ENCODE assay signal across 19 mouse cellular contexts in the genomic region with DNA sequence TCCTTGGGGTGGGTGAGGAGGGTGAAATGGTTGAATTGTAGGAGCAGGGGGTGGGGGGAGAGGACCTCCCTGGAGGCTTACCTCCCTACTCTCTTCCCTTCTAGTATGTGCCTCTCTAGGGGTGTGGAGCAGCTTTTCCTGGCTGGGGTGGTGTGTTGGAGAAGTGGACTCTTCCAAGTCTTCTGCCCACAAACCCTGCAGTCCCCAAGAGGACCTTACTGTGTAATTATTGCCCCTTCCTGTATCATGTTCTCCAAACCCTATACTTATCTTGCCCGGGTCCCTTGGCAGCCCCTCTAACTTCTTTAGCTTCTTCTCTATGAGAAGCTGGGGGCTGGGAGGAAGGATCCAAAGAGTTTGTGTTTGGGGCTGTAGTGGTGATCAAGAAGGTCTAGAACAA. TPM values are rescaled to one million over a fixed set of nuclear protein-coding genes. Genes with fewer than 3 reads are reported as not detected.
DNase-seq lines count a peak whose midpoint lies in the region; ATAC-seq and TF ChIP-seq lines count a peak whose summit lies in the region.
"Had no signal": no experiment of that assay in that cellular context is flagged by ENCODE, and none has a peak within 500 bp of the region (broad histone marks: within the 10 kb centered on the region; RNA-seq: fewer than 3 reads in every experiment).

No protein-coding gene starts in this region.

- DNase-seq in forebrain, postnatal 0 days, result no peak
- no peak for DNase-seq in forebrain, embryonic 14.5 days (ENCODE audit: low spot score)
- no peak for DNase-seq in midbrain, embryonic 11.5 days (ENCODE audit: low spot score, missing footprints)
- no peak for DNase-seq in liver
- DNase-seq in heart, adult 8-10 months (ENCODE audit: low spot score), result no peak
- DNase-seq: adrenal gland, postnatal 25 days; cerebellum, adult 11 months; kidney, adult 2 months; lung, postnatal 4 days; right cerebral cortex, adult 18-20 months; thymus, postnatal 36 days had no signal

- H3K4me2 ChIP-seq in forebrain, postnatal 0 days (ENCODE audit: low read depth), result peak overlapping the region; percentile 33; the same call in 1 of the 2 replicates
- no peak overlapping the region for H3K4me2 ChIP-seq in forebrain, embryonic 14.5 days (ENCODE audit: low read length)
- peak overlapping the region; percentile 35; the same call in 1 of the 2 replicates for H3K4me2 ChIP-seq in midbrain, embryonic 16.5 days (ENCODE audit: low read length)
- H3K4me2 ChIP-seq in midbrain, embryonic 11.5 days, result no peak overlapping the region
- H3K4me2 ChIP-seq in hindbrain, embryonic 16.5 days (ENCODE audit: low read length), result peak overlapping the region; percentile 44

- H3K36me3 ChIP-seq in forebrain, postnatal 0 days (ENCODE audit: insufficient read depth), result no peaks in the 10 kb centered on the region
- no peaks in the 10 kb centered on the region for H3K36me3 ChIP-seq in forebrain, embryonic 14.5 days (ENCODE audit: control insufficient read depth, insufficient read depth, low read length)
- no peaks in the 10 kb centered on the region for H3K36me3 ChIP-seq in midbrain, embryonic 16.5 days (ENCODE audit: control insufficient read depth, insufficient read depth, low read length)
- no peaks in the 10 kb centered on the region for H3K36me3 ChIP-seq in midbrain, embryonic 11.5 days (ENCODE audit: control insufficient read depth, insufficient read depth, low read length)
- no peaks in the 10 kb centered on the region for H3K36me3 ChIP-seq in hindbrain, embryonic 16.5 days (ENCODE audit: control insufficient read depth, insufficient read depth, low read length)
- H3K36me3 ChIP-seq: heart, embryonic 10.5 days; limb, embryonic 13.5 days; lung, embryonic 15.5 days had no signal

- no peak for TF ChIP-seq CTCF in forebrain, postnatal 0 days (IDR thresholded peaks at IDR 0.05; ENCODE audit: low read depth)

- H3K27ac ChIP-seq in forebrain, postnatal 0 days (ENCODE audit: low read depth, low read length), result no peak overlapping the region
- no peak overlapping the region for H3K27ac ChIP-seq in forebrain, embryonic 14.5 days (ENCODE audit: low read depth, low read length)
- H3K27ac ChIP-seq in midbrain, embryonic 16.5 days (ENCODE audit: low read length), result no peak overlapping the region
- no peak overlapping the region for H3K27ac ChIP-seq in midbrain, embryonic 11.5 days (ENCODE audit: low read depth, low read length)
- H3K27ac ChIP-seq in hindbrain, embryonic 16.5 days (ENCODE audit: low read depth, low read length), result no peak overlapping the region; the same call in 1 of the 2 replicates
- H3K27ac ChIP-seq: limb, embryonic 13.5 days; liver, embryonic 14.5 days; stomach, postnatal 0 days had no signal

- WGBS in forebrain, postnatal 0 days, result 43% methylated on average over 1 of the region's 1 CpGs
- WGBS in forebrain, embryonic 14.5 days, result 36% methylated on average over 1 of the region's 1 CpGs
- 48% methylated on average over 1 of the region's 1 CpGs for WGBS in midbrain, embryonic 16.5 days
- WGBS in midbrain, embryonic 11.5 days, result 73% methylated on average over 1 of the region's 1 CpGs
- WGBS in hindbrain, embryonic 16.5 days, result 48% methylated on average over 1 of the region's 1 CpGs

- H3K4me3 ChIP-seq in forebrain, postnatal 0 days (ENCODE audit: low read depth, low read length), result no peak overlapping the region
- H3K4me3 ChIP-seq in forebrain, embryonic 14.5 days (ENCODE audit: low read depth, low read length), result no peak overlapping the region
- no peak overlapping the region for H3K4me3 ChIP-seq in midbrain, embryonic 16.5 days (ENCODE audit: low read depth, low read length)
- H3K4me3 ChIP-seq in midbrain, embryonic 11.5 days (ENCODE audit: low read depth, low read length), result no peak overlapping the region
- no peak overlapping the region for H3K4me3 ChIP-seq in hindbrain, embryonic 16.5 days (ENCODE audit: low read length)

- H3K4me1 ChIP-seq in forebrain, postnatal 0 days (ENCODE audit: insufficient read depth), result peaks cover 7% of the 10 kb centered on the region
- H3K4me1 ChIP-seq in forebrain, embryonic 14.5 days (ENCODE audit: control insufficient read depth, insufficient read depth, low read length), result peaks cover 8% of the 10 kb centered on the region; the same call in 1 of the 2 replicates
- H3K4me1 ChIP-seq in midbrain, embryonic 16.5 days (ENCODE audit: control insufficient read depth, insufficient read depth, low read length), result peaks cover 18% of the 10 kb centered on the region
- H3K4me1 ChIP-seq in midbrain, embryonic 11.5 days (ENCODE audit: control insufficient read depth, insufficient read depth, low read length), result peaks cover 3% of the 10 kb centered on the region; the same call in 1 of the 2 replicates
- peaks cover 7% of the 10 kb centered on the region for H3K4me1 ChIP-seq in hindbrain, embryonic 16.5 days (ENCODE audit: control insufficient read depth, insufficient read depth, low read depth, low read length)

- no peak for ATAC-seq in forebrain, postnatal 0 days
- no peak for ATAC-seq in forebrain, embryonic 14.5 days
- ATAC-seq in midbrain, embryonic 16.5 days, result no peak
- ATAC-seq in midbrain, embryonic 11.5 days (ENCODE audit: low FRiP score), result no peak
- no peak for ATAC-seq in hindbrain, embryonic 16.5 days

- H3K9me3 ChIP-seq in forebrain, postnatal 0 days (ENCODE audit: low read length), result no peaks in the 10 kb centered on the region
- no peaks in the 10 kb centered on the region for H3K9me3 ChIP-seq in forebrain, embryonic 14.5 days (replicated peaks; ENCODE audit: control insufficient read depth, low read length)
- H3K9me3 ChIP-seq in midbrain, embryonic 16.5 days (replicated peaks; ENCODE audit: control insufficient read depth, low read length, poor library complexity, severe bottlenecking), result no peaks in the 10 kb centered on the region
- no peaks in the 10 kb centered on the region for H3K9me3 ChIP-seq in midbrain, embryonic 11.5 days (ENCODE audit: control insufficient read depth, low read length)
- no peaks in the 10 kb centered on the region for H3K9me3 ChIP-seq in hindbrain, embryonic 16.5 days (ENCODE audit: control insufficient read depth, low read length)
- H3K9me3 ChIP-seq: heart, embryonic 10.5 days; limb, embryonic 13.5 days; lung, embryonic 15.5 days had no signal

- no peak overlapping the region for H3K9ac ChIP-seq in forebrain, postnatal 0 days
- H3K9ac ChIP-seq in forebrain, embryonic 14.5 days (ENCODE audit: low read length), result no peak overlapping the region
- H3K9ac ChIP-seq in midbrain, embryonic 16.5 days (ENCODE audit: low read depth, low read length), result no peak overlapping the region
- H3K9ac ChIP-seq in midbrain, embryonic 11.5 days (ENCODE audit: low read length), result no peak overlapping the region
- H3K9ac ChIP-seq in hindbrain, embryonic 16.5 days (ENCODE audit: low read depth, low read length), result no peak overlapping the region
- H3K9ac ChIP-seq: liver, embryonic 14.5 days; lung, embryonic 15.5 days had no signal

- no peaks in the 10 kb centered on the region for H3K27me3 ChIP-seq in forebrain, postnatal 0 days (ENCODE audit: insufficient read depth, low read length)
- H3K27me3 ChIP-seq in forebrain, embryonic 14.5 days (replicated peaks; ENCODE audit: control insufficient read depth, insufficient read depth, low read length), result peaks cover 6% of the 10 kb centered on the region
- peaks cover 11% of the 10 kb centered on the region for H3K27me3 ChIP-seq in midbrain, embryonic 16.5 days (ENCODE audit: control insufficient read depth, insufficient read depth, low read depth, low read length)
- peaks cover 11% of the 10 kb centered on the region; the same call in 1 of the 2 replicates for H3K27me3 ChIP-seq in midbrain, embryonic 11.5 days (ENCODE audit: control insufficient read depth, insufficient read depth, low read length)
- H3K27me3 ChIP-seq in hindbrain, embryonic 16.5 days (replicated peaks; ENCODE audit: control insufficient read depth, insufficient read depth, low read length), result no peaks in the 10 kb centered on the region

RNA-seq across cellular contexts. Expression of a gene that starts 4.0 kb away (rescaled TPM):
- 11.7 and 25.2 TPM in 2 replicates for total RNA-seq in forebrain, postnatal 0 days (2014; rRNA removed)
- 168 and 188 TPM in 2 replicates for polyA plus RNA-seq in forebrain, postnatal 0 days (2015; fragmentation: Nextera tagmentation; extraction: Ambion mirVana)
- 122 and 126 TPM in 2 replicates for polyA plus RNA-seq in forebrain, embryonic 14.5 days (2014; fragmentation: Nextera tagmentation; extraction: Ambion mirVana)
- 152 and 195 TPM in 2 replicates for polyA plus RNA-seq in midbrain, embryonic 16.5 days (2015; fragmentation: Nextera tagmentation; extraction: Ambion mirVana)
- 168 and 177 TPM in 2 replicates for polyA plus RNA-seq in midbrain, embryonic 11.5 days (2014; fragmentation: Nextera tagmentation; extraction: Ambion mirVana)
- polyA plus RNA-seq in hindbrain, embryonic 16.5 days (2015; fragmentation: Nextera tagmentation; extraction: Ambion mirVana), result 322 and 343 TPM in 2 replicates
- total RNA-seq in heart, adult 8-10 months (2022), result 100 to 1,000 TPM; 121 to 171 (median 135) TPM
- total RNA-seq: CH12.LX had no signal

RNA-seq across cellular contexts. Expression of a gene that starts 5.3 kb away (rescaled TPM):
- total RNA-seq in forebrain, postnatal 0 days (2014; rRNA removed), result 15.7 and 19.1 TPM in 2 replicates
- polyA plus RNA-seq in forebrain, postnatal 0 days (2015; fragmentation: Nextera tagmentation; extraction: Ambion mirVana), result 4.3 and 6.7 TPM in 2 replicates
- polyA plus RNA-seq in forebrain, embryonic 14.5 days (2014; fragmentation: Nextera tagmentation; extraction: Ambion mirVana), result 6.0 and 6.3 TPM in 2 replicates
- 7.6 and 7.9 TPM in 2 replicates for polyA plus RNA-seq in midbrain, embryonic 16.5 days (2015; fragmentation: Nextera tagmentation; extraction: Ambion mirVana)
- 10.0 and 10.2 TPM in 2 replicates for polyA plus RNA-seq in midbrain, embryonic 11.5 days (2014; fragmentation: Nextera tagmentation; extraction: Ambion mirVana)
- 5.8 and 6.5 TPM in 2 replicates for polyA plus RNA-seq in hindbrain, embryonic 16.5 days (2015; fragmentation: Nextera tagmentation; extraction: Ambion mirVana)
- 1 to 10 TPM; 1.3 to 3.0 (median 1.9) TPM for total RNA-seq in heart, adult 8-10 months (2022)

RNA-seq across cellular contexts. Expression of a gene that starts 25.9 kb away (rescaled TPM):
- total RNA-seq in forebrain, postnatal 0 days (2014; rRNA removed), result 4.1 and 5.8 TPM in 2 replicates
- polyA plus RNA-seq in forebrain, postnatal 0 days (2015; fragmentation: Nextera tagmentation; extraction: Ambion mirVana), result 6.9 and 10.2 TPM in 2 replicates
- 8.8 and 9.9 TPM in 2 replicates for polyA plus RNA-seq in forebrain, embryonic 14.5 days (2014; fragmentation: Nextera tagmentation; extraction: Ambion mirVana)
- 13.6 TPM in 2 replicates for polyA plus RNA-seq in midbrain, embryonic 16.5 days (2015; fragmentation: Nextera tagmentation; extraction: Ambion mirVana)
- 11.3 TPM in 2 replicates for polyA plus RNA-seq in midbrain, embryonic 11.5 days (2014; fragmentation: Nextera tagmentation; extraction: Ambion mirVana)
- 29.6 and 30.0 TPM in 2 replicates for polyA plus RNA-seq in hindbrain, embryonic 16.5 days (2015; fragmentation: Nextera tagmentation; extraction: Ambion mirVana)
- 1 to 10 TPM; 3.8 to 6.2 (median 5.2) TPM for total RNA-seq in heart, adult 8-10 months (2022)

RNA-seq across cellular contexts. Expression of a gene that starts 27.0 kb away (rescaled TPM):
- 120 and 149 TPM in 2 replicates for total RNA-seq in forebrain, postnatal 0 days (2014; rRNA removed)
- polyA plus RNA-seq in forebrain, postnatal 0 days (2015; fragmentation: Nextera tagmentation; extraction: Ambion mirVana), result 246 and 305 TPM in 2 replicates
- polyA plus RNA-seq in forebrain, embryonic 14.5 days (2014; fragmentation: Nextera tagmentation; extraction: Ambion mirVana), result 244 and 295 TPM in 2 replicates
- 227 and 228 TPM in 2 replicates for polyA plus RNA-seq in midbrain, embryonic 16.5 days (2015; fragmentation: Nextera tagmentation; extraction: Ambion mirVana)
- 242 and 271 TPM in 2 replicates for polyA plus RNA-seq in midbrain, embryonic 11.5 days (2014; fragmentation: Nextera tagmentation; extraction: Ambion mirVana)
- 247 and 278 TPM in 2 replicates for polyA plus RNA-seq in hindbrain, embryonic 16.5 days (2015; fragmentation: Nextera tagmentation; extraction: Ambion mirVana)
- 100 to 1,000 TPM; 150 to 260 (median 205) TPM for total RNA-seq in heart, adult 8-10 months (2022)

RNA-seq across cellular contexts. Expression of a gene that starts 36.8 kb away (rescaled TPM):
- total RNA-seq in forebrain, postnatal 0 days (2014; rRNA removed), result 7.7 and 12.7 TPM in 2 replicates
- 5.8 and 7.7 TPM in 2 replicates for polyA plus RNA-seq in forebrain, postnatal 0 days (2015; fragmentation: Nextera tagmentation; extraction: Ambion mirVana)
- polyA plus RNA-seq in forebrain, embryonic 14.5 days (2014; fragmentation: Nextera tagmentation; extraction: Ambion mirVana), result 1.3 and 1.8 TPM in 2 replicates
- 6.1 and 9.2 TPM in 2 replicates for polyA plus RNA-seq in midbrain, embryonic 16.5 days (2015; fragmentation: Nextera tagmentation; extraction: Ambion mirVana)
- 1.6 and 1.7 TPM in 2 replicates for polyA plus RNA-seq in midbrain, embryonic 11.5 days (2014; fragmentation: Nextera tagmentation; extraction: Ambion mirVana)
- polyA plus RNA-seq in hindbrain, embryonic 16.5 days (2015; fragmentation: Nextera tagmentation; extraction: Ambion mirVana), result 12.7 and 12.8 TPM in 2 replicates
- 100 to 1,000 TPM; 161 to 179 (median 167) TPM for total RNA-seq in heart, adult 8-10 months (2022)

Comparison
In these comparisons a context has a peak if more than half of its experiments do, and no peak if none do; other contexts are left out.
1. H3K4me2 ChIP-seq: peak in forebrain, postnatal 0 days (single experiment), midbrain, embryonic 16.5 days (single experiment) and hindbrain, embryonic 16.5 days (single experiment); none in forebrain, embryonic 14.5 days (single experiment) and midbrain, embryonic 11.5 days (single experiment).